Mouse (Mus musculus) liver, embryonic 18 days (tissue): ENCODE results near the gene Trp53i11. TPM values are rescaled to one million over a fixed set of nuclear protein-coding genes. Genes with fewer than 3 reads are reported as not detected.

Source experiments
- polyA plus RNA-seq: library from polyadenylated mRNA; depleted of rRNA; stranded (reverse); fragments of >200 nt; gene quantifications from 2 replicates; pipeline ENCODE4 v1.2.3, GENCODE M21; 2012; rRNA removed

Gene Trp53i11
- polyA plus RNA-seq: 5.8 and 6.0 TPM in 2 replicates

GRCm38 (mm10) chr2:93187323-93187996 lies at the start of gene Trp53i11:
Trp53i11 (plus strand) TSS chr2:93187548.

Other genes with a start within 250 kb of the Trp53i11 start
- gene Prdm11, start 141.4 kb upstream of the Trp53i11 start, polyA plus RNA-seq: 1.8 and 2.2 TPM in 2 replicates
- gene Tspan18, start 147.0 kb downstream of the Trp53i11 start, polyA plus RNA-seq: 1.9 and 2.3 TPM in 2 replicates